Mouse (Mus musculus) small intestine, adult 2 months (tissue): ENCODE data around the gene Olfr1427.

Experiments used
- CTCF ChIP-seq: fragments of 200-500 bp; IDR thresholded peaks from 2 replicates; pipeline ENCODE4 v1.5.1; 2012; ENCODE audit warnings: low read depth, mild to moderate bottlenecking, control low read depth, inconsistent platforms, low read length, moderate library complexity, mixed read lengths; ENCODE audit not compliant: insufficient replicate concordance, insufficient read length; ENCODE audit errors: extremely low read depth
- POLR2A ChIP-seq: fragments of 200-500 bp; IDR thresholded peaks from 2 replicates; pipeline ENCODE4 v1.6.1; 2012; ENCODE audit warnings: low read depth, mild to moderate bottlenecking, control low read depth, inconsistent platforms, low read length, moderate library complexity

- TF ChIP-seq CTCF (no peak), POLR2A (no peak)
Observed at GRCm38 (mm10) chr19:12116464-12116863, 13.3 kb upstream of the Olfr1427 start.
